Mouse (Mus musculus): Measurements from ENCODE around the gene Nutm1. TPM values are rescaled to one million over a fixed set of nuclear protein-coding genes. Genes with fewer than 3 reads are reported as not detected.
"Not testable (repeated sequence)": the region's sequence is repeated elsewhere in the genome, so short reads cannot be mapped to it uniquely, and the experiment has no call there.

Gene Nutm1
- total RNA-seq (2021) = not detected
- long read RNA-seq, experiment 1, partial matches to known transcripts = 0 of 2 reads
- long read RNA-seq, experiment 1, other reads (novel, unspliced or antisense) = 2 of 2 reads
- long read RNA-seq, experiment 2 = 0 reads

DNA sequence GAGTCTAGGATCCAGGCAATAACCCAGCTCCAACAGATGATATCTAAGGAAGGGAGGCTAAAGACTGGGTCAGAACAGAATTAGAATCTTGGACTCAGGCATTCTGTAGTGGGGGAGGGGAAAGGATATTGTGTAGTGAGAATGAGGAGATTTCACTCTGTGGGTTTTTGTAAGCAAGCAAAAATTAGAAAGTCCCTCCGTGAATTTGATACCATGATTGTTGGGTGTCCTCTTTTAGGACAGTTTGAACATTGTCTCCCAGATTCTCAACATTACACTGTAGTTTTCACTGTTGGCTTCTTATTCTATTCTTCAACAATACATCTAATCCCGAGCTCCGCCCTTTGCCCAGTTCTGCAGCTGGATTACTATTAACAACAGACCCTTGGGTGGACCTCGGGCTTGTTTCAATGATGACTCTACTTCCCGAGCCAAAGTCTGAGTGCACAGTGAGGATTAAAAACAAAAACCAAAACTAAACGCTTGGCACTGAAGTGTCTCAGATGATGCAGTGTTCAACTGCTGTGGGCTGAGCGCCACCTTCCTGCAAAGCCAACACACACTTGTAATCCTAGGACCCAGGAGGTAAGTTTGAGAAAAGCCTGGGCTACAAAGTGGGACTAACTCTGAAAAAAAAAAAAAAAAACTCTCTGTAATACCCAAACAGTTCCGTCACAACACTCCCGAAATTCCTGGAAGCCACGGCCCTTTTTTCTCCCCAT, at the start of gene Nutm1:
Gene Nutm1 (minus strand): TSS at position 51 of the 722 bp plus-strand sequence.
- DNase-seq (ENCODE audit: low spot score in 2 of 2) = no peak
- TF ChIP-seq CTCF (conservative IDR thresholded peaks at IDR 0.05) = peak; percentile 46

DNA sequence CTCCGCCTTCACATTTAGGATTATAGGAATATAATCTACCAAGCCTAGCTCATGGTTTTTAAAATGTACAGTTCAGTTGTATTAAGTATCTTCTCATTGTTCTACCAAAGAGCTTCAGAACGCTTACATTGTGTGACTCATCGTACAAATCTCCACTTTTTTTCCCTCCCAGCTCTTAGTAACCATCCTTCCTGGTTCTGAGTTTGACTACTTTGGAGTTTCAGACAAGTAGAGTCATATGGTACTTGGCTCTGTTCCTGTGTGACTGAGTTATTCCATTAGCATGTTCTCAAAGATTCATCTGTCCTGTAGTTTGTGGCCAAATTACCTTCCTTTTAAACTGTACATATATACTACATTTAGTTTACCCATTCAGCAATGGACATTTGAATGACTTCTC, 49.6 kb upstream of the Nutm1 start:
- Histone ChIP-seq H3K27ac (peak overlapping the region; percentile 74; the same call in 1 of the 2 replicates), H3K4me3 (no peak overlapping the region)
- DNase-seq (ENCODE audit: low spot score in 2 of 2) = peak in 1 of 2 experiments; percentile 34
- TF ChIP-seq CTCF (conservative IDR thresholded peaks at IDR 0.05) = no peak

More for the DNA sequence above, at the start of gene Nutm1:
- H3K27ac ChIP-seq = no peak within 1 kb of the TSS
- no peak within 1 kb of the TSS for H3K4me3 ChIP-seq

DNA sequence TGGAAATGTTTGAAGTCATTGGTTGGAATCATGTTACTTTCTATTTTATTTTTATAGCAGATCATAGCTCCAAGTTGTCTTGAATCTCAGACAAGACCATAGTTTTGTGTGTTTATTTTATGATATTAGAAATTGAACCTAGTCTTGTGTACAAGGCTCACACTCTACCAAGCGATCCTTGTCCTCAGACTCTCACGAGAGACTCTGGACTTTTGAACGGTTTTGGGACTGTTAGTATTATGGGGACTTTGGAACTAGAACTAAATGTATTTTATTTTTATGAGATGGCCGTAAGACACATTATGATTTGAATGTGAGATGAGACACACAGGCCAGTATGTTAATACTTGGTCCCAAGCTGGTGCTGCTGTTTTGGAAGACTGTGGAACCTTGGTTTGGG, 39.1 kb upstream of the Nutm1 start:
- no peak overlapping the region; the same call in 1 of the 2 replicates for H3K27ac ChIP-seq
- no peak for DNase-seq (ENCODE audit: low spot score in 2 of 2)
- no peak for TF ChIP-seq CTCF (conservative IDR thresholded peaks at IDR 0.05)

DNA sequence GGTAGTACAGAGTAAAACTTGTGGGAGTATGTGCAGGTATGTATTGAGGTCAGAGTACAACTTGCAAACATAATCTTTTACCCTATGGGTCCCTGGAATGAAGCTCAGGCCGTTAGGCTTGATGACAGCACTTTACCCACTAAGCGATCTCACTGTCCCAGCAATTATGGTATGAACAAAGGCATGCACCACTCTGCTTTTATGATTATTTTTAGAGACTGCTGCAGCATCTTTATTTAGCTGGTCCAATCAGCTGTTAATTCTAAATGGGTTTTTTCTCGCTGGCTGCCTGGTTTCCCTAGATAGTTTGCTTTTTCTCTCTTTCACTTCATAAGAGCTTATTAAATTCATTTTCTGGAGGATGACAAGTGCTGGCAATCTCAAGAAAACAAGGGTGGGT, 37.1 kb upstream of the Nutm1 start:
- peak in 1 of 2 experiments; percentile 37 for DNase-seq (ENCODE audit: low spot score in 2 of 2)
- Histone ChIP-seq H3K4me3 (no peak overlapping the region; the same call in 1 of the 2 replicates), H3K27ac (peak overlapping the region; percentile 73)
- no peak for TF ChIP-seq CTCF (conservative IDR thresholded peaks at IDR 0.05)

More for the DNA sequence above, 39.1 kb upstream of the Nutm1 start:
- no peak overlapping the region for H3K4me3 ChIP-seq

DNA sequence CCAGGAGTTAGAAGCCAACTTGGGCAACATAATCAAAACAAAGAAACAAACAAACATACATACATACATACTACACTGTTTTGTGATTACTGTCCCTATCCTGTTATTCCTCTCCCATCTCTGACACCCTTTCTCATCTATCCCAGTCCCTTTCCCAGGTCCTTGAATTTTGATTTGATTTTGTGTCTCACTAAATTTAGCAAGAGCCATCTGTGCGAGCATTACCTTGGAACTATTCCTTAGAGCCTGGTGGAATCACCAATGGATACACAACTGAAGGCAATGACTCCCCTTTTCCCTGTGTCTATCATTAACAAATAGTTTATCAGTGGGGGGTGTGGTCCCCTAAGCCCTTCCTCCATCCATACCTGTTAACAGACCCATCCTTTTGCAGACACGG, 33.7 kb upstream of the Nutm1 start:
- TF ChIP-seq CTCF (conservative IDR thresholded peaks at IDR 0.05) = no peak
- no peak for DNase-seq (ENCODE audit: low spot score in 2 of 2)
- Histone ChIP-seq H3K27ac (peak overlapping the region; percentile 11; the same call in 1 of the 2 replicates), H3K4me3 (no peak overlapping the region)

DNA sequence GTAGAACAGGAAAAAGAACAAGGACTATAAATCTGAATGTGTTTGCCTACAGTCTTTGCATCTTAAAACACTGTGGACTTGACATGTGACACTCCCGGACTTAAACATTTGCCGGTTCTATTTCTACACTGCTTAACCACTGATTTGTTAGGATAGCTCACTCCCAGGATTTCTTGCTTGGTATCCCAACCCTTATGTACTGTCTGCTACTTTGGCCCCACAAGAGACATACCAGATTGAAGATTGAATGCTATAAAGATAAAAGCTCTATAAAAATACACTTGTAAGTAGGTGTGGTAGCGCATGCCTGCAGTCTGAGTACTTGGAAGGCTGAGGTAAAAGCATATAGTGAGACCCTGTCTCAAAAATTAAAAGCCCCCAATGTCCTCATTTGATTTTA, 30.4 kb upstream of the Nutm1 start:
- Histone ChIP-seq H3K4me3 (no peak overlapping the region), H3K27ac (no peak overlapping the region)
- no peak for TF ChIP-seq CTCF (conservative IDR thresholded peaks at IDR 0.05)
- DNase-seq (ENCODE audit: low spot score in 2 of 2) = no peak

DNA sequence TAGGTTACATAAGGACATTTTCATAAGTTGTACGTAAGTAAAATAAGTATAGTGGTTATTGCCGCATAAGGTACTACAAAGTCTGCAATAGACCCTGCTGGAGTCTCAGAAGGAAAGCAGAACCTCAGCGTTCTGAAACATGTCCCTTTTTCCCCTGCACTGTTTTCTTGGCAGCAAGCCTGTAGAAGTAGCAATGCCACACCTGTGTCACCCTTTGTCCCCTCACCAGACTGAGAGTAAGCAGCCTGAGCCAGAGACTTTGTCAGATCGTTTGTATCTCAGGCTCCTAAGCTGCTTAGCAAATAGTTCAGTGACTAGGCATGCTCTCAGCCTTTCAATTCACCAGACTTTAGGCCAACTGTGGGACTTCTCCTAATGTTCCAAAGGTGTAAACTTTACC, 28.0 kb upstream of the Nutm1 start:
- no peak for TF ChIP-seq CTCF (conservative IDR thresholded peaks at IDR 0.05)
- Histone ChIP-seq H3K27ac (no peak overlapping the region), H3K4me3 (no peak overlapping the region)
- no peak for DNase-seq (ENCODE audit: low spot score in 2 of 2)

DNA sequence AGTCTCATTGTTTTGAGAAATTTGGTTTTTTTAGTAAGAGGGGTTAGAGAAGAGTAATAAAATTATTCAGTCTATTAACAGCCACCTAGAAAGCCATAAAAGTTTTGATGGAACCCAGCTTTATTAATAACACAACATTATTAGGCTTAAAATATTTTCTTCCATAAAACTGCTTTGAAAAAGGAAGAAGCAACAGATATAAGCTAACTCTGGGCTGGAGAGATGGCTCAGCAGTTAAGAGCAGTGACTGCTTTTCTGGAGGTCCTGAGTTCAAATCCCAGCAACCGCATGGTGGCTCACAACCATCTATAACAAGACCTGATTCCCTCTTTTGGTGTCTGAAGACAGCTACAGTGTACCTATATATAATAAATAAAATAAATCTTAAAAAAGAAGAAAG, 27.0 kb upstream of the Nutm1 start:
- not testable (repeated sequence) for DNase-seq (ENCODE audit: low spot score in 2 of 2); H3K27ac ChIP-seq; H3K4me3 ChIP-seq

DNA sequence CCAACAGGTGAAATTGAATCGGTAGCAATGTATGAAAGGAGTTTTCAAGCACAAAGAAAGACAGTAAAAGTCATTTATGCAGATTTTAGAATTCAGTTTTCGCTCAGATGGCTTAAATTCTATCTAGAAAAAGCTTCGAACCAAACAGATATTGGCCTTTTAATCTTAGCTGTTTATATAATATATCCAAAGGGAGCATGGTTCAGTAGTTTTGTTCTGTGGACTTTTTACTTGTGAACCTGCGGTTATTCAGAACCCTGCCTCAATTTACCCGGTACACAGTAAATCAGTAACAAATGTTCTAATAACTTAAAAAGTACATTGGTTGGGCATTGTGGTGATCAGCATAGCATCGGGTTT, 25.9 kb upstream of the Nutm1 start:
- DNase-seq (ENCODE audit: low spot score in 2 of 2) = no peak
- Histone ChIP-seq H3K4me3 (peak overlapping the region; percentile 59), H3K27ac (no peak overlapping the region)
- TF ChIP-seq CTCF (conservative IDR thresholded peaks at IDR 0.05) = no peak

DNA sequence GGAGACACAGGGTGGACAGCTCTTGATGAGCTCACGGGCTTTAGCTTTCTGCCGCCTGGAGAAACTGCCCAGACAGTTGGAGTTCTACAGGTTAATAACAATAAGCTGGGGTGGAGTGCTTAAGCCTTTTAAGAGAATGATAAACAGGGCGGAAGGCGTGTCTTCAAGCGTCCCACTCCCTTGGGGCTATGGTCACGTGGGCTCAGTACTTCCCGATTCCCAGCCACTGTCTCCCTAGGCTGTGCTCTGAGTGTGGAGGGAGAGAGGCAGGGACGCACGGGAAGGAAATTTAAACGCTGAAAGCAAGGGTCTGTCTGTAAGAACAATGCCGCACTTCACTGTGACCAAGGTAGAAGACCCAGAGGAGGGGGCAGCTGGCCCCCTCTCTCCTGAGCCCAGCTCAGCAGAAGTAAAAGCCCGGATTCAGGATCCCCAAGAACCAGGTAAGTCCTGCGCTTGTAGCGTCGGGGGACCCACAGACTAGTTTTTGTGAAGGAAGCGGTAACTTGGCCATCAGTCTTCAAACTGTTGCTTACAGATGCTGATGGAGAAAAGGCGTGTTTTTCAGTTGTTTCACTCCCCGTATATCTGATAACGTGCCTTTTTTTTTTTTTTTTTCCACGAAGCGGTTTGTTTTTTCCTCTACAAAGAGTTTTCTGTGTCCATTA, 25.4 kb upstream of the Nutm1 start:
- peak overlapping the region; percentile 29 for H3K27ac ChIP-seq
- peak in 1 of 2 experiments; percentile 25 for DNase-seq (ENCODE audit: low spot score in 2 of 2)
- no peak for TF ChIP-seq CTCF (conservative IDR thresholded peaks at IDR 0.05)
- peak overlapping the region; percentile 59 for H3K4me3 ChIP-seq

DNA sequence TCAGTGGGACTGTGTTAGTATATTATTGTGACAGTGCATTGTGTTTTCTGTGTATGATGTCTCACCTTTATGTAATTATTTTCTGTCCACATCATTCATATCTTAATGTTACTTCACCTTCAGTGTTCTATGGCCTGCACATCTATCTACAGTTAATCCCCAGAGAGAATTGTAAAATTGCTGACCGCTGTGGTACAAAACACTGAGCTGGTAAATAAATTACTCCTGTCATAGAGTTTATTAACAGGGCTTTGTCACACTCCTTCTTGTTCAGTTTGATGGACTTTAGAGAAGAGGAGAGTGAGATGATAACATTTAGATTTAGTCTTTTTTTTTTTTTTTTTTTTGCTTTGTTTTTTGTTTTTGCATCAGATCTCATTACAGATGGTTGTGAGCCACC, 23.8 kb upstream of the Nutm1 start:
- no peak for DNase-seq (ENCODE audit: low spot score in 2 of 2)
- Histone ChIP-seq H3K4me3 (no peak overlapping the region), H3K27ac (no peak overlapping the region)
- no peak for TF ChIP-seq CTCF (conservative IDR thresholded peaks at IDR 0.05)

DNA sequence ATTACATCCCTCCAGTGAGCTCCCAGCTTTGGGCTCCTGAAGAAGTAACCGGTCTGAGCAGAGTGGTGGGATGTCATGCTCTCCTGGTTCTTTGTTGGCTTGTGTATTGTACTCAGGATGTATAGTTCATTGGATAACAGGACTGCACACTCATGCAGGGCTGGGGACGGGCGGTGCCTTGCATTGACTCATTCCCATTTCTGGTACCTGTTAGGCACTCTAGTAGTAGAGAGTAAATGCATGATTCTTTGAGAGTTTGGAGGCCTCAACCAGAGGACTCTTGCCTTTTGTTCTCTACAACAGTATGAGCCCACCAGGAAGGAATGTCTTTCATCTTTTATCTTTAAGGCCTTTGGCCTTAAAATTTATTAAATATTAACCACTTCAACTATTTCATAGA, 17.8 kb upstream of the Nutm1 start:
- no peak for TF ChIP-seq CTCF (conservative IDR thresholded peaks at IDR 0.05)
- Histone ChIP-seq H3K27ac (no peak overlapping the region), H3K4me3 (no peak overlapping the region)

DNA sequence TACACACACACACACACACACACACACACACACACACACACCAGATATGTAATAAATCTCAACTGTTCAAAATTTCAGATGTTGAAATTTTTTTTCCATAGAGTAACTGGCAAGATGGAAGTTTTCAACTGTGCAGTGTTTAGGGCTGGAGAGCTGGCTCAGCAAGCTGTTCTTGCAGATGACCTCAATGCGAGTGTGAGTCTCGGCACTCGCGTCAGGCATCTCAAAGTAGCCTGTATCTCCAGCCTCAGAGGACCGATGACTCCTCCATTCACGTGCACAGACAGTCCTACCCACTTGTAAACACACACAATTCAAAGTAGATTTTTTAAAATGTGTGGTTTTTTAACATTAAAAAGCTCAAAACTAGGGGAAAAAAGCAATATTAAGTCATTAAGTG, 14.4 kb upstream of the Nutm1 start:
- Histone ChIP-seq H3K27ac (no peak overlapping the region), H3K4me3 (no peak overlapping the region)
- TF ChIP-seq CTCF (conservative IDR thresholded peaks at IDR 0.05) = no peak
- no peak for DNase-seq (ENCODE audit: low spot score in 2 of 2)

More for the DNA sequence above, 17.8 kb upstream of the Nutm1 start:
- DNase-seq (ENCODE audit: low spot score in 2 of 2) = no peak

DNA sequence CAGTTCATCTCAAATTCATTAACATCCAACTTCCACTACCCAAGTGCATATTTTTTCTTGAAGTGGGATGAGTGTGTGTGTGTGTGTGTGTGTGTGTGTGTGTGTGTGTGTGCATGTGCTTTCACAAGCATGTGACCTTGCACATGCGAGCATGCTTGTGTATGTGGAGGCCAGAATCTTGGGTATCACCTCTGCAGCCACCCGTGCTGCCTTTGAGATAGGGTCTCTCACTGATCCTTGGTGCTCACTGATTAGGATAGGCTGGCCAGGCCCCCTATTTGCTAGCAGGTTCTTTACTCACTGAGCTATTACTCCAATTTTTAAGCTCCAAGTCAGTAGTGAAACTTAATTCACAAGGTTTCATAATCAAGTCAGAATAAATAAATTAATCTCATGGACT, 13.8 kb upstream of the Nutm1 start:
- no peak for TF ChIP-seq CTCF (conservative IDR thresholded peaks at IDR 0.05)
- Histone ChIP-seq H3K27ac (no peak overlapping the region), H3K4me3 (no peak overlapping the region)
- no peak for DNase-seq (ENCODE audit: low spot score in 2 of 2)

Measured in layer of hippocampus, adult 2 months (tissue).